Mouse (Mus musculus): ENCODE measurements around the gene Klhdc3. TPM values are rescaled to one million over a fixed set of nuclear protein-coding genes. Genes with fewer than 3 reads are reported as not detected.
A peak's percentile ranks its signal among the peaks of the same experiment; 100 is the strongest.

The Klhdc3 gene
- polyA plus RNA-seq, 1 experiment, result 322 TPM

GRCm38 (mm10) chr17:46702506-46702905 lies 21.8 kb upstream of the Klhdc3 start:
- Histone ChIP-seq H3K9me3 (no peaks in the 10 kb centered on the region), H3K4me1 (peaks cover 49% of the 10 kb centered on the region), H3K36me3 (replicated peaks; ENCODE audit: low read length) (peaks cover 42% of the 10 kb centered on the region), H3K4me3 (replicated peaks) (no peak overlapping the region), H3K27me3 (replicated peaks) (peaks cover 3% of the 10 kb centered on the region)
- TF ChIP-seq FLI1 (IDR thresholded peaks at IDR 0.05; ENCODE audit: low read length) (no peak), GATA1 (IDR thresholded peaks at IDR 0.05; ENCODE audit: borderline replicate concordance, low read length) (no peak)

GRCm38 (mm10) chr17:46702100-46702499 lies 21.4 kb upstream of the Klhdc3 start:
- no peaks in the 10 kb centered on the region for H3K9me3 ChIP-seq
- peaks cover 49% of the 10 kb centered on the region for H3K4me1 ChIP-seq
- no peak for TF ChIP-seq GATA1 (IDR thresholded peaks at IDR 0.05; ENCODE audit: borderline replicate concordance, low read length)
- TF ChIP-seq FLI1 (IDR thresholded peaks at IDR 0.05; ENCODE audit: low read length), result no peak
- H3K4me3 ChIP-seq (replicated peaks), result peak overlapping the region; percentile 38
- H3K36me3 ChIP-seq (replicated peaks; ENCODE audit: low read length), result peaks cover 42% of the 10 kb centered on the region
- H3K27me3 ChIP-seq (replicated peaks), result peaks cover 2% of the 10 kb centered on the region

GRCm38 (mm10) chr17:46701489-46701888 lies 20.8 kb upstream of the Klhdc3 start:
- no peak overlapping the region for H3K4me3 ChIP-seq (replicated peaks)
- no peaks in the 10 kb centered on the region for H3K27me3 ChIP-seq (replicated peaks)
- TF ChIP-seq FLI1 (IDR thresholded peaks at IDR 0.05; ENCODE audit: low read length) (no peak), GATA1 (IDR thresholded peaks at IDR 0.05; ENCODE audit: borderline replicate concordance, low read length) (no peak)
- peaks cover 49% of the 10 kb centered on the region for H3K4me1 ChIP-seq
- H3K9me3 ChIP-seq, result no peaks in the 10 kb centered on the region
- H3K36me3 ChIP-seq (replicated peaks; ENCODE audit: low read length), result peaks cover 42% of the 10 kb centered on the region

GRCm38 (mm10) chr17:46699912-46700311 lies 19.2 kb upstream of the Klhdc3 start:
- TF ChIP-seq GATA1 (IDR thresholded peaks at IDR 0.05; ENCODE audit: borderline replicate concordance, low read length), result no peak
- no peak for TF ChIP-seq FLI1 (IDR thresholded peaks at IDR 0.05; ENCODE audit: low read length)
- Histone ChIP-seq H3K27me3 (replicated peaks) (no peaks in the 10 kb centered on the region), H3K4me1 (peaks cover 46% of the 10 kb centered on the region), H3K4me3 (replicated peaks) (peak overlapping the region; percentile 8), H3K9me3 (no peaks in the 10 kb centered on the region), H3K36me3 (replicated peaks; ENCODE audit: low read length) (peaks cover 50% of the 10 kb centered on the region)

- Histone ChIP-seq H3K36me3 (replicated peaks; ENCODE audit: low read length) (peaks cover 53% of the 10 kb centered on the region), H3K4me3 (replicated peaks) (no peak overlapping the region), H3K4me1 (peaks cover 44% of the 10 kb centered on the region), H3K27me3 (replicated peaks) (no peaks in the 10 kb centered on the region), H3K9me3 (no peaks in the 10 kb centered on the region)
- TF ChIP-seq GATA1 (IDR thresholded peaks at IDR 0.05; ENCODE audit: borderline replicate concordance, low read length) (no peak), FLI1 (IDR thresholded peaks at IDR 0.05; ENCODE audit: low read length) (no peak)
Observed at GRCm38 (mm10) chr17:46699245-46699644, 18.5 kb upstream of the Klhdc3 start.

- no peak for TF ChIP-seq FLI1 (IDR thresholded peaks at IDR 0.05; ENCODE audit: low read length)
- TF ChIP-seq GATA1 (IDR thresholded peaks at IDR 0.05; ENCODE audit: borderline replicate concordance, low read length), result no peak
Observed at GRCm38 (mm10) chr17:46698515-46698914, 17.8 kb upstream of the Klhdc3 start.

GRCm38 (mm10) chr17:46694517-46695063 lies 13.9 kb upstream of the Klhdc3 start:
- Histone ChIP-seq H3K4me1 (peaks cover 17% of the 10 kb centered on the region), H3K27me3 (replicated peaks) (no peaks in the 10 kb centered on the region), H3K9me3 (no peaks in the 10 kb centered on the region), H3K36me3 (replicated peaks; ENCODE audit: low read length) (peaks cover 47% of the 10 kb centered on the region), H3K4me3 (replicated peaks) (no peak overlapping the region)
- no peak for TF ChIP-seq GATA1 (IDR thresholded peaks at IDR 0.05; ENCODE audit: borderline replicate concordance, low read length)
- no peak for TF ChIP-seq FLI1 (IDR thresholded peaks at IDR 0.05; ENCODE audit: low read length)

More at GRCm38 (mm10) chr17:46698515-46698914, 17.8 kb upstream of the Klhdc3 start:
- Histone ChIP-seq H3K4me1 (peaks cover 36% of the 10 kb centered on the region), H3K27me3 (replicated peaks) (no peaks in the 10 kb centered on the region), H3K36me3 (replicated peaks; ENCODE audit: low read length) (peaks cover 58% of the 10 kb centered on the region), H3K4me3 (replicated peaks) (no peak overlapping the region), H3K9me3 (no peaks in the 10 kb centered on the region)

- Histone ChIP-seq H3K4me1 (peaks cover 13% of the 10 kb centered on the region), H3K27me3 (replicated peaks) (no peaks in the 10 kb centered on the region), H3K4me3 (replicated peaks) (no peak overlapping the region), H3K36me3 (replicated peaks; ENCODE audit: low read length) (peaks cover 51% of the 10 kb centered on the region), H3K9me3 (no peaks in the 10 kb centered on the region)
- no peak for TF ChIP-seq FLI1 (IDR thresholded peaks at IDR 0.05; ENCODE audit: low read length)
- TF ChIP-seq GATA1 (IDR thresholded peaks at IDR 0.05; ENCODE audit: borderline replicate concordance, low read length), result no peak
Observed at GRCm38 (mm10) chr17:46691390-46691789, 10.7 kb upstream of the Klhdc3 start.

- H3K9me3 ChIP-seq, result no peaks in the 10 kb centered on the region
Observed at GRCm38 (mm10) chr17:46690665-46691064, 10.0 kb upstream of the Klhdc3 start.

GRCm38 (mm10) chr17:46685913-46686312 lies 5.2 kb upstream of the Klhdc3 start:
- Histone ChIP-seq H3K27me3 (replicated peaks) (no peaks in the 10 kb centered on the region), H3K4me1 (peaks cover 17% of the 10 kb centered on the region), H3K36me3 (replicated peaks; ENCODE audit: low read length) (peaks cover 73% of the 10 kb centered on the region)

More at GRCm38 (mm10) chr17:46690665-46691064, 10.0 kb upstream of the Klhdc3 start:
- H3K4me1 ChIP-seq, result 0 out of 2 replicates have a peak, but pooled peaks cover 7% of the 10 kb centered on the region
- TF ChIP-seq GATA1 (IDR thresholded peaks at IDR 0.05; ENCODE audit: borderline replicate concordance, low read length) (no peak), FLI1 (IDR thresholded peaks at IDR 0.05; ENCODE audit: low read length) (no peak)
- H3K36me3 ChIP-seq (replicated peaks; ENCODE audit: low read length), result peaks cover 52% of the 10 kb centered on the region
- no peak overlapping the region for H3K4me3 ChIP-seq (replicated peaks)
- no peaks in the 10 kb centered on the region for H3K27me3 ChIP-seq (replicated peaks)

More at GRCm38 (mm10) chr17:46685913-46686312, 5.2 kb upstream of the Klhdc3 start:
- no peak overlapping the region for H3K4me3 ChIP-seq (replicated peaks)
- TF ChIP-seq FLI1 (IDR thresholded peaks at IDR 0.05; ENCODE audit: low read length) (no peak), GATA1 (IDR thresholded peaks at IDR 0.05; ENCODE audit: borderline replicate concordance, low read length) (no peak)
- no peaks in the 10 kb centered on the region for H3K9me3 ChIP-seq
